Mouse (Mus musculus) heart, adult 11 months (tissue): ENCODE data around the gene Gm20425.
A peak's percentile ranks its signal among the peaks of the same experiment; 100 is the strongest.

Experiments used
- DNase-seq: peaks from one replicate; pipeline ENCODE4 v3.0.0; 2022

Gm20425 gene

GRCm38 (mm10) chr9:103230151-103230951, at the start of gene Gm20425, which contains the start of gene Trf:
Gene Gm20425, minus strand, starts transcription at chr9:103230307.
Gene Trf, minus strand, starts transcription at chr9:103230444.
- peak; percentile 98 for DNase-seq

- peak; percentile 64 for DNase-seq
These were observed 46.8 kb upstream of the Gm20425 start for GRCm38 (mm10) chr9:103276876-103277275.

DNA sequence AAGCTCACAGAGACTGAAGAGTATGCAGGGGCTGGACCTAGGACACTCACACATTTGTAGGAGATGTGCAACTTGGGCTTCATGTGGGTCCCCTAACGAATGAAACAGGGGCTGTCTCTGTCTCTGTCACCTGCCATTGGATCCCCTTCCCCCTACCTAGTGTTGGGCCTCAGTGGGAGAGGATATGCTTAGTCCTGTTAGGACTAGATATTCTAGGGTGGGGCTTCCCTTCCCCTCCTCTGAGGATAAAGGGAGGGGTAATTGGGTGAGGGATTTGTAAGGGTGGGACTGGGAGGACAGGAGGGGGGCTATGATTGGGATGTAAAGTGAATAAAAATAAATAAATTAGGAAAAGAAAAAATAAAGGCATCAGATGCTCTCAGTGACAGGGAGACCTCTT, 45.6 kb upstream of the Gm20425 start:
- DNase-seq = peak; percentile 25

GRCm38 (mm10) chr9:103274819-103275218, 44.7 kb upstream of the Gm20425 start:
- DNase-seq = peak; percentile 73

- DNase-seq = peak; percentile 55
These were observed 41.0 kb upstream of the Gm20425 start for GRCm38 (mm10) chr9:103271104-103271503.

DNA sequence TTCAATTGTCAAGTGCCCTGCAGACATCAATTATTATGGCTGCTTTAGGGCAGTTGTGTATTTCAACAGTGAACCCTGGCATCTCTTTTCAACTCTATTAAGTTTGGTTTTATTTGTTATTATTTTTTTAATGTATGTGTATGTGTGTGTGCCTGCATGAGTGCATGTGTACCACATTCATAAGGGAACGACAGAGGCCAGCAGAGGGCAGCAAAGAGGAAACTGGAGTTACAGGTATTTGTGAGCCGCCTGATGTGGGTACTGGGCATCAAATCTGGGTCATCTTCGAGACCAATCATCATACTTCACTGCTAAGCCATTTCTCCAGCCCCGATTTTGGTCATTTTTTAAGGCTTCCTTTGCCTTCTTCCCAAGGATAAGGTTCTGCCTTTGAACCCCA, 35.7 kb upstream of the Gm20425 start:
- no peak for DNase-seq

DNA sequence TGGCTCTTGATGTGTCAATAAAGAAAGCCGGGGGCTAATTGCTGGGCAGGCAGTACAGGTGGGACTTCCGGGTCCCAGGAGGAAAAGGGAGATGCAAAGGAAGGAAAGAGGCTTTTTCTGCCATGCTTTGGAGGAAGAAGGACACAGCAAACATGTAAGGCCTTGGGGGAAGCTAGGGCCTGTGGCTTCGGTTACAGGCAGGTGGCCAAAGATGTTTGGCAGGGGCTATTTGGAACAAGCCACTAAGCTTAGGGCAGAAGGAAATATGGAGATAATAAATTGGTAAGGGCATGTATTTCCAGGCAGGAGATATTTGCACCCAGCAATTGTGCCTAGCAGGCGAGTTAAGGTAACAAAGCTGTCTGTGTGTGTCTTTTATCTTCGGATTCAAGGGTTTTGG, 22.8 kb upstream of the Gm20425 start:
- DNase-seq = peak; percentile 81

GRCm38 (mm10) chr9:103248618-103249017, 18.5 kb upstream of the Gm20425 start:
- DNase-seq = peak; percentile 78

DNA sequence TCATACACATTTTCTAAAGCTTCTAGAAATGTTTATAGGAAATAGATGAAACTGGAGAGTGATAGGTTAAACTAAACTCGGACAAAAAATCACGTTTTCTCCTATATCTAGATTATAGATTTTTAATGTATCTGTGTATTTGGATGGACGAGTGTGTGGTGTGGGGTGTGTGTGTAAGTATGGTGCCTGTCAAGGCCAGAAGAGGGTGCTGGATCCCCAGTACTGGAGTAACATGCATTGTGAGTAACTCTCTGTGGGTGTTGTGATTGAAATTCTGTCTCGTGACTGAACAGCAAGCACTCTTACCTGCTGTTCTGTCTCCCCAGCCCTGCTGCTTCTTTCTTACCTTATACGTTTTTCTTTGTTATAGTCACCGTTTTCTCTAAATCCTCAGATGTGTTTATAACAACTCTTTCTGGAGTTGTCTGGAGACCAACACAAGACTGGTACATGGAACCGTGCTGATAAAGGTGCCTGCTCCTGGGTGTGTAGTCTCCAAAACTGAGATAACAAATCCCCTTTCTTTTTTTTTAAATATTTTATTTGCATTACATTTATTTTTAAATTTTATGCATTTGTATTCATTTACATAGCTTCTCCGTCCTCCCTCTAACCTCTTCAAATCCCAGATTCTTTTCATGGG, 16.5 kb upstream of the Gm20425 start:
- no peak for DNase-seq

GRCm38 (mm10) chr9:103243640-103244039, 13.5 kb upstream of the Gm20425 start:
- no peak for DNase-seq

DNA sequence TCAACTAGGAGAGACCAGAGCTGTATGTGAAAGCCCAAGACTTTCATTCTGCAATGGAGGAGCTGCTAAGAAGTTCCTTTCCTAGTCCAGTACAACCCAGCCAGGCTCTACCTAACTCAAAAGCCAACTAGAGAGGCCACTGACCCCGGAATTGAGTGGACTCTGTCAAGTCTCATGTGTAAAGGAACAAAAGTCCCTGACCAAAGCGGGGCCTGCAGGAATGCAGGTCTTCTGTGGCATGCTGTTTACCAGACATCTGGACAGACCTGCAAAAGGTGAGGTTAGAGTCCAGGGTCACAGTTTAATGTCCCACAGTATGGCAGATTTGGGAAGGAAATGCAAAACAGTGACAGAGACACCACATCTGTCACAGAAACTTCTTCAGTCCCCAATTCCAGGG, 11.1 kb upstream of the Gm20425 start:
- DNase-seq = no peak

- DNase-seq = no peak
These were observed 9.4 kb upstream of the Gm20425 start for GRCm38 (mm10) chr9:103239471-103239870.

- DNase-seq = no peak
These were observed 4.6 kb upstream of the Gm20425 start for GRCm38 (mm10) chr9:103234565-103235165.

DNA sequence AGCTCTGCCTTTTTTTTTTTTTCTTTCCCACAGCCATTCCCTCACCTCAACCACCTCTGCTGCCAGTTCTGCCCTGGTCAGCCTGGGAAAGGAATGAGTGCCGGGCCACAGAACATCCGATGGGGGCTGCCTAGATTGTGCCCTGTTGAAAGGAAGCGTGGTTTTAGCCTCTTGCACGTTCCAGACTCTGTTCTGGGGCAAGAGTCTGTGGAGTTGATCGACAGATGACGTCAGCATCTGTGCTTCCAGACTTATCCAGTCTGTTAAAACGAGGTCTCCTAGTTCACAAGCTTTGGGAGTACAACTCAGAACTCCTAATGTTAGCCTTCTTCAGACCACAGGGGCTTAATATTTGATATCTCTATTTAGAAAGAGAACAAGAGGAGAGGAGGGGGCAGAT, 4.0 kb upstream of the Gm20425 start:
- DNase-seq = no peak

DNA sequence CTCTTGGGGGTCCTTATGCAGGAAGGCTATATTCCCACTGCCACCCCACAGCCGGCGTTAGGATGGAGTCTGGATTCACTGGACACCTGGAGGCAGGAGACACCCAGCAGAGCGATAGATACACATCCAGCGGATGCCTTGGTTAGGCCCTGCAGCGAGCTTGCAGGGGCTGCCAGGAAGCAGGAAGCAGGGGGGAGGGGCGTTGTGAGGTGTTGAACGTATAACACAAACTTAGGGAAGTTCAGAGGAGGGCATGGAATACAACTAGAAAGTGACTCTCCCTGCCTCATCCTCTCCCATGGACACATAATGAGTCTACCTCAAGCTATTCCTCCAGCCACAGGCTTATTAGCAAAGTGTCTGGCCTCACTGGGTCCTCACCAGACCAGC, 2.9 kb upstream of the Gm20425 start:
- DNase-seq = no peak

- peak; percentile 84 for DNase-seq
These were observed 2.3 kb upstream of the Gm20425 start for GRCm38 (mm10) chr9:103232232-103233005.

DNA sequence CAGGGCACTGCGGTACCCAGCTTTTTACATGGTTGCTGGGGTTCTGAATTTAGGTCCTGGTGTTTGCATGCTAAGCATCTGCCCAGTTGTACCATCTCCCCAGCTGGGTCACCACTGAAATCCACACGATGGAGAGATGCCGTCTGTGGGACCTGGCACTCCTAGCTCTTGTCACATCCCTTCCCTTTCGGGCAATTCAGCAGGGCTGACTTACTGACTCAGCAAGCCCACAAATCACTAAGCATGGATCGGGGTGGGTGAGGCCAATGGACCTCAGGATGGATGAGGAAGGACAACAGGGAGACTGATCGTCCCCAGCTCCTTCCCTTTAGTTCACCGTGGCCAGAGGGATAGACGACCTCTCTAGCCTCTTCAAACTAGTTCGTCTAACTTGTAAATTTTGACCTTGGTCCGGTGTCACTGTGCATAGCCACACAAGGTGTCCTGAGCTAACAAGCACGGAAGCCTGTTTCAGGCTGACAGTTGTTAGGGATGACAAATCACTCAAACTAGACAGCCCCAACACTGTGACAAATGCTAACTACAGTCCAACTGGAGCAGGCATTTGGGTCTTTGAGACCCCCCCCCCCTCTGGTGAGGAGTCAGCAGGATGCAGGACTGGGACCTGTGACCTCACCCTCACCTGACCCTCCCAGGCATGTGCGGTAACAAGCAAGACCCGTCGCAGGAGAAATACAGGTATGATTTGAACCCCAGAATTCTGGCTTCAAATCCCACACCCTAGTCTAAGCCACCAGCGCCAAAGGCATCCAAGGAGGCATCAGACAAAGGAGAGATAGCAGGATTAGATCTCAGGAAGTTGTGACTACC, 855 bp downstream of the Gm20425 start:
- DNase-seq = peak; percentile 85

DNA sequence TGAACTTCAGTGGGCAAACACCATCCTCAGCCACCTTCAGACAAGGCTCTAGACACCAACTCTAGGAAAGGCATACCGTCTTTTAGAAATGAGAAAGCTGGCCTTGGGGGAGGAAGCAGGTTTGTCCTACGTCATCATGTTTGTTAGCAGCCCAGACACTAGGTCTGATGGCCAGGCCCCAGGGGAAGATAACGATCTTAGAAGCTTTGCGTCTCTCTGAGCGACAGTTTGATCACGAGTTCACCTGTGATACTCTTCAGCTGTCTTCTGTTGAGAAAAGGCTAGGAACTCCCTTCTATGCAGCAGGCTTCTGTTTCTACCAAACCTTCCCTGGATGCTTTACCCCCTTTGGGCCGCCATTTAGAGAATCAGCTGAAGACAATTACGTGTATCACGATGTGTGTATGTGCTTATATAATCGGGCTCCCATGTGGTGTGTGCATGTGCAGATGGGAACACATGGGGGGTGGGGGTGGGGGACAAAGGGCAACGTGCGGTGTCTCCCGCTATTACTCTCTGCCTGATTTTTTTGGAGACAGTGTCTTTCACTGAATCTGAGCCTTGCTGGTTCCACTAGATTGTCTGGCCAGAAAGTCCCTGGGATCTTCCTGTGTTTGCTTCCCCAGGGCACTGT, 1.6 kb downstream of the Gm20425 start:
- no peak for DNase-seq

GRCm38 (mm10) chr9:103227760-103228159, 2.3 kb downstream of the Gm20425 start:
- DNase-seq = peak; percentile 74

DNA sequence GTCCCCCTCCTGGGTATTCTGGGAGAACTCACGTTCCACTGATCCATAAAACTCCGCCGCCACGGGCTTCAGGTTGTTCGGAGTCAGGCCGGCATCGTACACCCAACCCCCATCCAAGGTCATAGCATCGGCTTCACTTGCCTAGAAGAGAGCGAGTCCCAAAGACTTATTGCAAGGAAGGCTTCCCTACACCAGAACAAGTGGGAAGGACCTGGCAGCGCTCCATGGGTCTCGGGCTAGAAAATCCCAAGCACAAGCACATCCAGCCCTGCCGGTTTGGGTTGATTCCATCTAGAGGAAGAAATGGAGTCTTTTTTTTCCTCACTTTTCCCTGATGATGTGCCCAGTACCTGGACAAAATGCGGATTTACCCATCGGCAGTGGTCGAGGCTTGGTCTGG, 3.3 kb downstream of the Gm20425 start:
- DNase-seq = peak; percentile 87

- DNase-seq = peak; percentile 74
These were observed 4.6 kb downstream of the Gm20425 start for GRCm38 (mm10) chr9:103225464-103225863.

DNA sequence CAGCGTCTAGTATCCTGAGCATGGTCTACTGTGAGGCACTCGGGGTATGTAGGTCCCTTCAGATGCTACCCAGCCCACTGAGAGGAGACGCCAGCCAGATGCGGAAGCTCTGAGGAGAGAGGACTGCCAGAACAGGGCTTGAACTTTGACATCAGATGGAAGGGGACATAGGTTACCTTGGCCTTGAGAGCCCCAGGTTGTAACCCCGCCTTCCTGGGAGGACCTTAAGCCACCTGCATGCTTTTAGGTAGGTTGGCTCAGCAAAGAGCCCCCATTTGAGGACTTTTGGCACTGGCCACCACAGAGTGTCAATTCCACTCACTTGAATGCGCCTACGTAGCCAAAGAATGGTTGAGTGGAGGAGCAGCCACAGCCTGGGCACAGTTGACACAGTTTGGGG, 5.4 kb downstream of the Gm20425 start:
- peak; percentile 83 for DNase-seq
